Mouse (Mus musculus) MEL (cell line): Measurements from ENCODE around the gene Slc30a4. TPM values are rescaled to one million over a fixed set of nuclear protein-coding genes. Genes with fewer than 3 reads are reported as not detected.

Experiments
- DNase-seq: peaks from one replicate; pipeline ENCODE4 v3.0.0; 2011; ENCODE audit warnings: low read depth, low spot score
- H3K27ac ChIP-seq: 2 replicates; pipeline ENCODE4 v1.5.1; 2012; ENCODE audit warnings: low read depth, mild to moderate bottlenecking, control low read depth, low read length, moderate library complexity; ENCODE audit not compliant: control insufficient read depth
- H3K27me3 ChIP-seq, 2 experiments: fragments of 150-350 bp in 1 of 2; sonication (generic) in 1 of 2; 2 replicates each; pipeline ENCODE4 v1.6.1; 2012; ENCODE audit warnings: low read length in 2 of 2, mild to moderate bottlenecking in 2 of 2, improper control_type of control experiment in 1 of 2, moderate library complexity in 1 of 2; ENCODE audit not compliant: insufficient read depth in 2 of 2, control insufficient read depth in 1 of 2
- H3K36me3 ChIP-seq, 2 experiments: 2 replicates each; pipeline ENCODE4 v1.6.1; 2012 to 2014; ENCODE audit warnings: low read length in 2 of 2, improper control_type of control experiment in 1 of 2, inconsistent platforms in 1 of 2, mild to moderate bottlenecking in 1 of 2; ENCODE audit not compliant: insufficient read depth in 2 of 2, control insufficient read depth in 1 of 2
- H3K4me1 ChIP-seq, 2 experiments: fragments of 150-350 bp in 1 of 2; sonication (generic) in 1 of 2; 2 replicates each; pipeline ENCODE4 v1.6.1; 2012; ENCODE audit warnings: low read length in 2 of 2, improper control_type of control experiment in 1 of 2, mild to moderate bottlenecking in 1 of 2; ENCODE audit not compliant: insufficient read depth in 2 of 2, control insufficient read depth in 1 of 2
- H3K4me3 ChIP-seq, 2 experiments: fragments of 150-350 bp in 1 of 2; sonication (generic) in 1 of 2; 2 replicates each; pipeline ENCODE4 v1.5.1; 2012; ENCODE audit warnings: low read depth in 2 of 2, low read length in 2 of 2, mild to moderate bottlenecking in 2 of 2, moderate library complexity in 2 of 2, control low read depth in 1 of 2, improper control_type of control experiment in 1 of 2; ENCODE audit not compliant: control insufficient read depth in 1 of 2, insufficient read depth in 1 of 2
- H3K79me2 ChIP-seq: 2 replicates; pipeline ENCODE4 v1.6.1; 2012; ENCODE audit warnings: mild to moderate bottlenecking, low read length, moderate library complexity; ENCODE audit not compliant: control insufficient read depth, poor library complexity, insufficient read depth
- H3K9ac ChIP-seq: 2 replicates; pipeline ENCODE4 v1.6.1; 2012; ENCODE audit warnings: low read depth, mild to moderate bottlenecking, control low read depth, low read length, moderate library complexity; ENCODE audit not compliant: control insufficient read depth, poor library complexity, severe bottlenecking
- H3K9me3 ChIP-seq: fragments of 150-350 bp; sonication (generic); replicated peaks from 2 replicates; pipeline ENCODE4 v1.6.1; 2012; ENCODE audit warnings: mild to moderate bottlenecking, low read length, improper control_type of control experiment, moderate library complexity; ENCODE audit not compliant: insufficient read depth
- CHD1 ChIP-seq: IDR thresholded peaks from 2 replicates; pipeline ENCODE4 v1.6.1; 2012; ENCODE audit warnings: low read depth, mild to moderate bottlenecking, inconsistent platforms, low read length, improper control_type of control experiment
- CHD2 ChIP-seq: IDR thresholded peaks from 2 replicates; pipeline ENCODE4 v1.6.1; 2011; ENCODE audit warnings: low read length, improper control_type of control experiment
- E2F4 ChIP-seq: IDR thresholded peaks from 2 replicates; pipeline ENCODE4 v1.6.1; 2011; ENCODE audit warnings: low read depth, low read length, improper control_type of control experiment, borderline replicate concordance
- ELF1 ChIP-seq: IDR thresholded peaks from 2 replicates; pipeline ENCODE4 v1.6.1; 2014; ENCODE audit warnings: low read depth, mild to moderate bottlenecking, inconsistent platforms, low read length, improper control_type of control experiment, moderate library complexity
- EP300 ChIP-seq, 2 experiments: IDR thresholded peaks; 2 replicates each; pipeline ENCODE4 v1.6.1; 2011; ENCODE audit warnings: improper control_type of control experiment in 2 of 2, low read length in 2 of 2, low read depth in 1 of 2, mild to moderate bottlenecking in 1 of 2
- ETS1 ChIP-seq: IDR thresholded peaks from 2 replicates; pipeline ENCODE4 v1.6.1; 2012; ENCODE audit warnings: low read depth, mild to moderate bottlenecking, inconsistent platforms, low read length, improper control_type of control experiment, moderate library complexity
- GATA1 ChIP-seq: IDR thresholded peaks from 2 replicates; pipeline ENCODE4 v1.6.1; 2011; ENCODE audit warnings: low read depth, low read length, improper control_type of control experiment
- JUND ChIP-seq: IDR thresholded peaks from 2 replicates; pipeline ENCODE4 v1.6.1; 2011; ENCODE audit warnings: low read depth, mild to moderate bottlenecking, improper control_type of control experiment, low read length
- KAT2A ChIP-seq: conservative IDR thresholded peaks from 2 replicates; pipeline ENCODE4 v1.6.1; 2012; ENCODE audit warnings: low read depth, low read length, improper control_type of control experiment, inconsistent platforms
- MAFK ChIP-seq: IDR thresholded peaks from 2 replicates; pipeline ENCODE4 v1.6.1; 2011; ENCODE audit warnings: low read depth, mild to moderate bottlenecking, low read length, improper control_type of control experiment, borderline replicate concordance
- MAX ChIP-seq: IDR thresholded peaks from 2 replicates; pipeline ENCODE4 v1.6.1; 2011; ENCODE audit warnings: low read length, improper control_type of control experiment
- MAZ ChIP-seq: IDR thresholded peaks from 2 replicates; pipeline ENCODE4 v1.6.1; 2012; ENCODE audit warnings: low read depth, mild to moderate bottlenecking, inconsistent platforms, low read length, improper control_type of control experiment
- MXI1 ChIP-seq: IDR thresholded peaks from 2 replicates; pipeline ENCODE4 v1.6.1; 2011; ENCODE audit warnings: mild to moderate bottlenecking, low read depth, low read length, improper control_type of control experiment
- MYB ChIP-seq: IDR thresholded peaks from 2 replicates; pipeline ENCODE4 v1.6.1; 2011; ENCODE audit warnings: mild to moderate bottlenecking, low read depth, low read length, improper control_type of control experiment
- NRF1 ChIP-seq: IDR thresholded peaks from 2 replicates; pipeline ENCODE4 v1.6.1; 2014; ENCODE audit warnings: low read depth, mild to moderate bottlenecking, inconsistent platforms, low read length, improper control_type of control experiment, moderate library complexity; ENCODE audit not compliant: poor library complexity, insufficient read depth, severe bottlenecking
- POLR2A ChIP-seq, 2 experiments: IDR thresholded peaks; 2 replicates each; pipeline ENCODE4 v1.6.1; 2011 to 2012; ENCODE audit warnings: low read length in 2 of 2, mild to moderate bottlenecking in 2 of 2, control low read depth in 1 of 2, improper control_type of control experiment in 1 of 2, low read depth in 1 of 2, moderate library complexity in 1 of 2; ENCODE audit not compliant: control insufficient read depth in 1 of 2, insufficient read depth in 1 of 2, poor library complexity in 1 of 2
- POLR2AphosphoS2 ChIP-seq: IDR thresholded peaks from 2 replicates; pipeline ENCODE4 v1.6.1; 2011; ENCODE audit warnings: low read length, improper control_type of control experiment
- POLR2AphosphoS5 ChIP-seq: IDR thresholded peaks from 2 replicates; pipeline ENCODE4 v1.6.1; 2012; ENCODE audit warnings: low read depth, borderline replicate concordance, mild to moderate bottlenecking, inconsistent platforms, low read length, moderate library complexity, mixed read lengths
- RCOR1 ChIP-seq: IDR thresholded peaks from 2 replicates; pipeline ENCODE4 v1.6.1; 2012; ENCODE audit warnings: low read depth, mild to moderate bottlenecking, inconsistent platforms, low read length, improper control_type of control experiment
- UBTF ChIP-seq: IDR thresholded peaks from 2 replicates; pipeline ENCODE4 v1.6.1; 2012; ENCODE audit warnings: low read depth, mild to moderate bottlenecking, inconsistent platforms, low read length, improper control_type of control experiment, moderate library complexity, borderline replicate concordance; ENCODE audit not compliant: insufficient read depth
- polyA plus RNA-seq, 2 experiments: library from polyadenylated mRNA; stranded (reverse) in 1 of 2; unstranded in 1 of 2; fragments of >175 nt in 1 of 2; fragments of >200 nt in 1 of 2; gene quantifications; 2 replicates each; pipeline versions ENCODE4 v1.2.1 to v1.2.4; 2012; ENCODE audit warnings: low replicate concordance in 2 of 2, low read depth in 1 of 2; ENCODE audit not compliant: insufficient read length in 2 of 2, insufficient read depth in 1 of 2, missing spikeins in 1 of 2
- total RNA-seq: library from RNA; depleted of rRNA; stranded (reverse); fragments of 300-350 nt; gene quantifications from 2 replicates; pipeline ENCODE4 v1.2.3, GENCODE M21; 2012

The Slc30a4 gene
- total and polyA plus RNA-seq, 3 experiments: not detected

DNA sequence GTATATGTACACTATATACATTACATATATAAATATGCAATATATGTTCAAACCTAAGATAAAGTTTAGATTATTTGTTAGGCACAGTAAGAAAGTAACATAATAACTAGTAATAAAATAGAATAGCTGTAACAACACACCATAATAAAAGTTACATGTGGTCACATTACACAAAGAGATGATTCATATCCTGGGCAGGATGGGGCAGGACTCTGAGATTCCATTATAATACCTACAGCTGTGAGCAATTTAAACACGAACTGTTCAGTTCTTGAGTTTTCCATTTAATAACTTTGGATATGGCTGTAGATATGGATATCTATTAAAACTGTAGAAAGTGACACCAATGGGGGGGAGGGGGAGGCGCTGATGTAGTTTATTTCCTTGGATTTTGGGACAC is 4.9 kb downstream of the Slc30a4 start:
- DNase-seq: no peak
- no peaks in the 10 kb centered on the region for H3K36me3 ChIP-seq
- H3K4me3 ChIP-seq: no peak overlapping the region
- no peaks in the 10 kb centered on the region for H3K27me3 ChIP-seq
- no peaks in the 10 kb centered on the region for H3K9me3 ChIP-seq
- no peak overlapping the region for H3K27ac ChIP-seq
- no peak overlapping the region for H3K9ac ChIP-seq
- no peaks in the 10 kb centered on the region for H3K79me2 ChIP-seq
- TF ChIP-seq POLR2A (IDR thresholded peaks at IDR 0.05; ENCODE audit: control insufficient read depth in 1 of 2, insufficient read depth in 1 of 2, low read depth in 1 of 2, low read length in 2 of 2, poor library complexity in 1 of 2): no peak
- TF ChIP-seq ELF1: no peak
- TF ChIP-seq NRF1: no peak
- TF ChIP-seq MAFK: no peak
- TF ChIP-seq RCOR1: no peak
- TF ChIP-seq MYB: no peak
- TF ChIP-seq ETS1: no peak
- TF ChIP-seq MAX: no peak
- TF ChIP-seq CHD2: no peak
- TF ChIP-seq JUND: no peak
- no peak for TF ChIP-seq MXI1
- TF ChIP-seq POLR2AphosphoS2: no peak
- H3K4me1 ChIP-seq: no peaks in the 10 kb centered on the region

DNA sequence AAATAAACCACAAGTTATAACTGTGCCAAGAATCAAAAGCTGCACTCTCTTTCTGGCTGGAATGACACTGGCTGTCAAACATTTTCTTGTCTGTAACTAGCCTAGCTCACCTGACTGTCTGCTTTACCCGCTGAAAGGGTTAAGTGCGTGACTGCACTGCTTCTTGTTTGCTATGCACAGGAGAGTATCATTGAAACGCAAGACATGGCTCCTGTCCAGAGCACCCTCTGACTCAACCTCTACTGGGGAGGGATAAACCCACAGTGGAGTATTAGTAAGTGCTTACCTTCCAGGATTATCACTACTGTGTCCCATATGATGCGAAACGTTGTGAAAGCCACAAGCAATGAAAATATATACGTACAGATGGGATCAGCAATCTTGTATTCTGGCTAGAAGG is 15.8 kb downstream of the Slc30a4 start:
- H3K27me3 ChIP-seq: no peaks in the 10 kb centered on the region
- H3K36me3 ChIP-seq: no peaks in the 10 kb centered on the region
- no peaks in the 10 kb centered on the region for H3K9me3 ChIP-seq
- H3K9ac ChIP-seq: no peak overlapping the region
- H3K27ac ChIP-seq: no peak overlapping the region
- H3K79me2 ChIP-seq: no peaks in the 10 kb centered on the region
- H3K4me1 ChIP-seq: no peaks in the 10 kb centered on the region
- no peak overlapping the region for H3K4me3 ChIP-seq
- no peak for TF ChIP-seq CHD1
- no peak for TF ChIP-seq E2F4
- TF ChIP-seq EP300 (IDR thresholded peaks at IDR 0.05; ENCODE audit: low read depth in 1 of 2, low read length in 2 of 2): no peak
- no peak for TF ChIP-seq UBTF
- no peak for TF ChIP-seq MAZ
- no peak for TF ChIP-seq CHD2
- TF ChIP-seq ETS1: no peak
- no peak for TF ChIP-seq KAT2A
- TF ChIP-seq POLR2AphosphoS5: no peak
- TF ChIP-seq ELF1: no peak
- TF ChIP-seq GATA1: no peak
- TF ChIP-seq, all 39 proteins: peak for 0
- DNase-seq: no peak
